ENCODE assay signal across 17 mouse cellular contexts in the genomic region with DNA sequence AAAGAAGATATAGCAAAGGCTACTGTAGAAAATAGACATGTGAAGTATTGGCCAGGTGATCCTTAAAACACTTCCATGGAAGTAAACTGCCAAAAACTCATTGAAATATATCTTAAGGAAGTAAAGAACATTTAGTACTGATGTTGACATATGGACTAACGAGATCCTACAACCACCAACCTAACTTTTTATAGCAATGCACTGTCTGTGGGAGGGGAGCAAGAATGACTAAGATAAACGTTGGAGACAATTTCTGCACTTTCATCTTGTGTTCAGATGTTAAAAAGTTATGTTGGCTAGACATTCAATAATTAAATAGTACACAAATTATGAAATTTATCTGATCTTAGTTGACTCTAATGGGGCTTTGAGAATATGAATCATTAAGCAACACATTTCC.
DNase-seq lines count a peak whose midpoint lies in the region; ATAC-seq lines count a peak whose summit lies in the region.
"Had no signal": no experiment of that assay in that cellular context is flagged by ENCODE, and none has a peak within 500 bp of the region (broad histone marks: within the 10 kb centered on the region; RNA-seq: fewer than 3 reads in every experiment).

No protein-coding gene starts in this region.

- H3K9me3 ChIP-seq in midbrain, embryonic 11.5 days (ENCODE audit: control insufficient read depth, low read length): no peaks in the 10 kb centered on the region
- H3K9me3 ChIP-seq in midbrain, embryonic 16.5 days (replicated peaks; ENCODE audit: control insufficient read depth, low read length, poor library complexity, severe bottlenecking): no peaks in the 10 kb centered on the region
- no peaks in the 10 kb centered on the region for H3K9me3 ChIP-seq in forebrain, embryonic 12.5 days
- H3K9me3 ChIP-seq: embryonic facial prominence, embryonic 10.5 days; embryonic facial prominence, embryonic 12.5 days had no signal

- no peaks in the 10 kb centered on the region for H3K36me3 ChIP-seq in midbrain, embryonic 11.5 days (ENCODE audit: control insufficient read depth, insufficient read depth, low read length)
- H3K36me3 ChIP-seq in midbrain, embryonic 16.5 days (ENCODE audit: control insufficient read depth, insufficient read depth, low read length): no peaks in the 10 kb centered on the region
- no peaks in the 10 kb centered on the region for H3K36me3 ChIP-seq in forebrain, embryonic 12.5 days (replicated peaks)
- H3K36me3 ChIP-seq: embryonic facial prominence, embryonic 10.5 days; embryonic facial prominence, embryonic 12.5 days had no signal

- no peak overlapping the region for H3K4me2 ChIP-seq in midbrain, embryonic 11.5 days
- H3K4me2 ChIP-seq in midbrain, embryonic 16.5 days (ENCODE audit: low read length): no peak overlapping the region
- H3K4me2 ChIP-seq in forebrain, embryonic 12.5 days: no peak overlapping the region
- H3K4me2 ChIP-seq: embryonic facial prominence, embryonic 12.5 days had no signal

- ATAC-seq in midbrain, embryonic 11.5 days (ENCODE audit: low FRiP score): no peak
- no peak for ATAC-seq in midbrain, embryonic 16.5 days
- no peak for ATAC-seq in forebrain, embryonic 12.5 days (ENCODE audit: low FRiP score)
- ATAC-seq: forebrain, embryonic 14.5 days; forebrain, embryonic 16.5 days had no signal

- no peaks in the 10 kb centered on the region for H3K4me1 ChIP-seq in midbrain, embryonic 11.5 days (ENCODE audit: control insufficient read depth, insufficient read depth, low read length)
- H3K4me1 ChIP-seq in midbrain, embryonic 16.5 days (ENCODE audit: control insufficient read depth, insufficient read depth, low read length): no peaks in the 10 kb centered on the region
- no peaks in the 10 kb centered on the region for H3K4me1 ChIP-seq in forebrain, embryonic 12.5 days
- H3K4me1 ChIP-seq: embryonic facial prominence, embryonic 10.5 days; embryonic facial prominence, embryonic 12.5 days had no signal

- H3K27ac ChIP-seq in midbrain, embryonic 11.5 days (ENCODE audit: low read depth, low read length): no peak overlapping the region
- H3K27ac ChIP-seq in midbrain, embryonic 16.5 days (ENCODE audit: low read length): no peak overlapping the region
- H3K27ac ChIP-seq in forebrain, embryonic 12.5 days: no peak overlapping the region
- H3K27ac ChIP-seq: embryonic facial prominence, embryonic 10.5 days; embryonic facial prominence, embryonic 12.5 days had no signal

- 77% methylated on average over 2 of the region's 2 CpGs for WGBS in midbrain, embryonic 11.5 days
- 73% methylated on average over 2 of the region's 2 CpGs for WGBS in midbrain, embryonic 16.5 days
- WGBS in forebrain, embryonic 12.5 days: 81% methylated on average over 2 of the region's 2 CpGs

- no peak overlapping the region for H3K9ac ChIP-seq in midbrain, embryonic 11.5 days (ENCODE audit: low read length)
- H3K9ac ChIP-seq in midbrain, embryonic 16.5 days (ENCODE audit: low read depth, low read length): no peak overlapping the region
- no peak overlapping the region for H3K9ac ChIP-seq in forebrain, embryonic 12.5 days
- H3K9ac ChIP-seq: embryonic facial prominence, embryonic 12.5 days had no signal

- no peaks in the 10 kb centered on the region for H3K27me3 ChIP-seq in midbrain, embryonic 11.5 days (ENCODE audit: control insufficient read depth, insufficient read depth, low read length)
- no peaks in the 10 kb centered on the region for H3K27me3 ChIP-seq in midbrain, embryonic 16.5 days (ENCODE audit: control insufficient read depth, insufficient read depth, low read depth, low read length)
- no peaks in the 10 kb centered on the region for H3K27me3 ChIP-seq in forebrain, embryonic 12.5 days
- H3K27me3 ChIP-seq: embryonic facial prominence, embryonic 12.5 days had no signal

- no peak overlapping the region for H3K4me3 ChIP-seq in midbrain, embryonic 11.5 days (ENCODE audit: low read depth, low read length)
- no peak overlapping the region for H3K4me3 ChIP-seq in midbrain, embryonic 16.5 days (ENCODE audit: low read depth, low read length)
- no peak overlapping the region for H3K4me3 ChIP-seq in forebrain, embryonic 12.5 days (replicated peaks)
- H3K4me3 ChIP-seq: embryonic facial prominence, embryonic 10.5 days; embryonic facial prominence, embryonic 12.5 days had no signal

- DNase-seq in midbrain, embryonic 11.5 days (ENCODE audit: low spot score, missing footprints): peak; percentile 19
- DNase-seq in brain, adult 2 months (ENCODE audit: low read depth, low spot score): peak; percentile 51
- DNase-seq in telencephalon, adult 2 months (ENCODE audit: low read depth, low spot score): peak; percentile 19
- DNase-seq: adrenal gland, adult 2 months; adrenal gland, postnatal 10 days; adrenal gland, postnatal 25 days; cerebellum, adult 11-12 months; cerebellum, adult 2 months; cerebellum, adult 9-10 months; cerebellum, postnatal 10 days; cerebellum, postnatal 25 days had no signal
